20 mouse cellular contexts compared by ENCODE assay signal in the genomic region with DNA sequence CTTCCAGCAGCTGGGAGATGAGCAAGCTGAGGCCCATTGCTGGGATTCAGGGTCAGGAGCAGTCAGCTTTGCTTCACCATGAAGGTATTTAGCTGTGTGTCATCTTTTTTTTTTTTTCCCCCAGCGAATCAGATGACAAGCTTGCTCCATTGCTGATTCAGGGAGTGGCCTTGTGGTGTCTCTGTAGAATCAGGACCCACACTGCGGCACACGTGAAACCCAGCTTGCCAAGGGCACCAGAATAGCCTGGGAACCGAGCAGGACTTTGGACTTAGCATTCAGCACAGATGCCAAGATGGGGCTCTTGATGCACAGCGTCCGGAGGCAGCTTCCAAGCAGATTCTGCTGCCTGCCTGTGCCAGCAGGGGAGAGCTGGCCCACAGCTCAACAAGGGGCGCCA. TPM values are rescaled to one million over a fixed set of nuclear protein-coding genes. Genes with fewer than 3 reads are reported as not detected.
DNase-seq lines count a peak whose midpoint lies in the region; ATAC-seq and TF ChIP-seq lines count a peak whose summit lies in the region.
"Had no signal": no experiment of that assay in that cellular context is flagged by ENCODE, and none has a peak within 500 bp of the region (broad histone marks: within the 10 kb centered on the region; RNA-seq: fewer than 3 reads in every experiment).

No protein-coding gene starts in this region.

- no peak overlapping the region for H3K4me2 ChIP-seq in midbrain, postnatal 0 days (ENCODE audit: low read depth, low read length, poor library complexity, severe bottlenecking)
- no peak overlapping the region for H3K4me2 ChIP-seq in midbrain, embryonic 15.5 days

- no peak overlapping the region for H3K4me3 ChIP-seq in midbrain, postnatal 0 days (ENCODE audit: low read depth, low read length)
- H3K4me3 ChIP-seq in midbrain, embryonic 15.5 days = no peak overlapping the region
- H3K4me3 ChIP-seq: layer of hippocampus, adult 2 months; left cerebral cortex, adult 2 months; midbrain, embryonic 10.5 days had no signal

- TF ChIP-seq CTCF in midbrain, postnatal 0 days (IDR thresholded peaks at IDR 0.05) = no peak

- H3K27ac ChIP-seq in midbrain, postnatal 0 days (ENCODE audit: low read depth, low read length) = no peak overlapping the region; the same call in 1 of the 2 replicates
- H3K27ac ChIP-seq in midbrain, embryonic 15.5 days = no peak overlapping the region
- H3K27ac ChIP-seq: layer of hippocampus, adult 2 months; left cerebral cortex, adult 2 months; midbrain, embryonic 10.5 days had no signal

- WGBS in midbrain, postnatal 0 days = 71% methylated on average over 7 of the region's 7 CpGs
- 76% methylated on average over 7 of the region's 7 CpGs for WGBS in midbrain, embryonic 15.5 days

- H3K4me1 ChIP-seq in midbrain, postnatal 0 days (ENCODE audit: insufficient read depth, low read length) = 0 out of 2 replicates have a peak, but pooled peaks cover 5% of the 10 kb centered on the region
- peaks cover 30% of the 10 kb centered on the region for H3K4me1 ChIP-seq in midbrain, embryonic 15.5 days

- ATAC-seq in midbrain, postnatal 0 days (ENCODE audit: low FRiP score) = no peak
- no peak for ATAC-seq in midbrain, embryonic 15.5 days (replicated peaks)
- ATAC-seq: CD4-positive, CD25-positive, alpha-beta regulatory T cell, adult 4 months had no signal

- H3K9ac ChIP-seq in midbrain, postnatal 0 days (replicated peaks; ENCODE audit: low read length, poor library complexity, severe bottlenecking) = no peak overlapping the region
- H3K9ac ChIP-seq in midbrain, embryonic 15.5 days = no peak overlapping the region

- peak; percentile 74 for DNase-seq in kidney, adult 11 months
- no peak for DNase-seq in kidney, postnatal 4 days
- DNase-seq in midbrain, postnatal 0 days (ENCODE audit: low spot score) = peak; percentile 81
- DNase-seq in adrenal gland, postnatal 25 days = peak; percentile 54
- DNase-seq in kidney, postnatal 36 days = peak; percentile 58 to 71
- no peak for DNase-seq in Muller cell, postnatal 12 days (ENCODE audit: inconsistent ontology term)
- DNase-seq: gastrocnemius, postnatal 10 days; heart, postnatal 10 days; lung, adult 18-20 months; lung, postnatal 36 days; right cerebral cortex, adult 18-20 months; thymus, adult 18-20 months had no signal

- no peaks in the 10 kb centered on the region for H3K9me3 ChIP-seq in midbrain, postnatal 0 days (ENCODE audit: low read length)
- H3K9me3 ChIP-seq in midbrain, embryonic 15.5 days = no peaks in the 10 kb centered on the region
- H3K9me3 ChIP-seq: midbrain, embryonic 10.5 days had no signal

- no peaks in the 10 kb centered on the region for H3K36me3 ChIP-seq in midbrain, postnatal 0 days (ENCODE audit: insufficient read depth, low read length)
- H3K36me3 ChIP-seq in midbrain, embryonic 15.5 days (replicated peaks) = no peaks in the 10 kb centered on the region
- H3K36me3 ChIP-seq: midbrain, embryonic 10.5 days had no signal

- peaks cover 48% of the 10 kb centered on the region for H3K27me3 ChIP-seq in midbrain, postnatal 0 days (ENCODE audit: insufficient read depth, low read length)
- peaks cover 76% of the 10 kb centered on the region for H3K27me3 ChIP-seq in midbrain, embryonic 15.5 days (replicated peaks)

RNA-seq across cellular contexts. Expression of a gene that starts 53.0 kb away (rescaled TPM):
- total RNA-seq in midbrain, postnatal 0 days (2014; rRNA removed) = 0.24 TPM in 1 of 2 replicates, not detected in the other
- polyA plus RNA-seq in midbrain, postnatal 0 days (2015; fragmentation: Nextera tagmentation; extraction: Ambion mirVana) = not detected in 2 replicates
- polyA plus RNA-seq in midbrain, embryonic 15.5 days (2015; fragmentation: Nextera tagmentation; extraction: Ambion mirVana) = 0.09 and 0.15 TPM in 2 replicates
- total RNA-seq in adrenal gland, postnatal 25 days (2021) = not detected in 2 replicates
- total RNA-seq: gastrocnemius, postnatal 10 days; heart, adult 8-10 months; heart, postnatal 10 days; layer of hippocampus, adult 2 months; left cerebral cortex, adult 2 months; MEL had no signal
- polyA plus RNA-seq: CD4-positive, CD25-positive, alpha-beta regulatory T cell, adult 4 months; limb, embryonic 14.5 days; midbrain, embryonic 10.5 days had no signal

Comparison
In these comparisons a context has a peak if more than half of its experiments do, and no peak if none do; other contexts are left out.
1. DNase-seq: peak in kidney, adult 11 months (single experiment), midbrain, postnatal 0 days (single experiment), adrenal gland, postnatal 25 days (single experiment) and kidney, postnatal 36 days (2 of 2); none in kidney, postnatal 4 days (0 of 2) and Muller cell, postnatal 12 days (single experiment).